Mouse (Mus musculus): ENCODE data around the gene Cfap65. TPM values are rescaled to one million over a fixed set of nuclear protein-coding genes. Genes with fewer than 3 reads are reported as not detected.
A peak's percentile ranks its signal among the peaks of the same experiment; 100 is the strongest.

Gene Cfap65
- polyA plus RNA-seq, 1 experiment from 2014 or later, result not detected

GRCm38 (mm10) chr1:74880785-74881360, 54.5 kb downstream of the Cfap65 start:
- no peak overlapping the region for H3K4me3 ChIP-seq
- peak overlapping the region; percentile 27; the same call in 1 of the 2 replicates for H3K4me2 ChIP-seq
- 6% methylated on average over 18 of the region's 18 CpGs for WGBS
- no peaks in the 10 kb centered on the region for H3K36me3 ChIP-seq
- no peaks in the 10 kb centered on the region for H3K9me3 ChIP-seq (replicated peaks)
- no peak for ATAC-seq (ENCODE audit: insufficient number of reproducible peaks, low FRiP score)
- H3K27me3 ChIP-seq (replicated peaks), result peaks cover 89% of the 10 kb centered on the region
- H3K4me1 ChIP-seq (replicated peaks), result peaks cover 33% of the 10 kb centered on the region
- no peak overlapping the region for H3K27ac ChIP-seq (ENCODE audit: poor library complexity, severe bottlenecking)
- H3K9ac ChIP-seq, result no peak overlapping the region

DNA sequence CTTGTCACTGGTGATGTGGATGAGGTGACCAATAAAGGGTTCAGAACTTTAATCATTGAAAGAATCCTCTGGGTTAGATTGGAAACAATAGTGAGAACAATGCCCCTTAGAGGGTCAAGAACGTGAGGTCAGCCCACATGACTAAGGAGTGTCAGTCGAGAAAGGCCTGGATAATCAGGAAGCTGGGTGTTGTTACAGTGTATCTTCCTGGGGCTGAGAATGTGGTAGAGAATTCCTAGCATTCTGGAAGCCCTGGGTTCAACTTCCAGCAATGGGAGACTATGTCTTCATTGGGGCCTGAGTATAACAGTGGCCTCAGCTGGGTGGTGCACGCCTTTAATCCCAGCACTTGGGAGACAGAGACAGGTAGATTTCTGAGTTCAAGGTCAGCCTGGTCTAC, 58.2 kb downstream of the Cfap65 start:
- ATAC-seq (ENCODE audit: insufficient number of reproducible peaks, low FRiP score), result no peak
- Histone ChIP-seq H3K4me1 (replicated peaks) (peaks cover 8% of the 10 kb centered on the region), H3K4me3 (no peak overlapping the region), H3K36me3 (no peaks in the 10 kb centered on the region), H3K27ac (ENCODE audit: poor library complexity, severe bottlenecking) (no peak overlapping the region), H3K27me3 (replicated peaks) (peaks cover 70% of the 10 kb centered on the region), H3K4me2 (no peak overlapping the region), H3K9ac (no peak overlapping the region), H3K9me3 (replicated peaks) (no peaks in the 10 kb centered on the region)
- WGBS, result 34% methylated on average over 3 of the region's 3 CpGs

DNA sequence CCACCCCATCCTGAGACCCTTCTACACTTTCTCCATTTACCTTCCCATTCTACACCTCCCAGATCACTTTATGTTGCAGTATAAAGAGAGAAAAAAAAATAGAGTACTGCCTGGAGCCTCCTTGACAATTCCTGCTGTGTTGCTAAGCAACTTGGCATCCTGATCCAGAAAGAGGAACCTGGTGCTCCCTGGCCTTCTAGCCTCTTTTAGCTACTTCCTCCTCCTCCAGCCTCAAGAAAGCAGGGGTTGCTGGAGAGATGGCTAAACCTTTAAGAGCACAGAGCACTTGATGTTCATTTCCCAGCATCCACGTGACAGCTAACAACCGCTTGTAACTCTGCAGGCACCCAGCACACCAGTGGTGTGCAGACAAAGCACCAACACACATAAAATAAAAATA, 63.2 kb downstream of the Cfap65 start:
- ATAC-seq (ENCODE audit: insufficient number of reproducible peaks, low FRiP score), result no peak
- no peak overlapping the region for H3K27ac ChIP-seq (ENCODE audit: poor library complexity, severe bottlenecking)
- no peak overlapping the region for H3K4me3 ChIP-seq
- H3K4me1 ChIP-seq (replicated peaks), result no peaks in the 10 kb centered on the region
- 60% methylated on average over 2 of the region's 2 CpGs for WGBS
- H3K9ac ChIP-seq, result no peak overlapping the region
- H3K9me3 ChIP-seq (replicated peaks), result no peaks in the 10 kb centered on the region
- H3K36me3 ChIP-seq, result no peaks in the 10 kb centered on the region
- H3K4me2 ChIP-seq, result no peak overlapping the region
- H3K27me3 ChIP-seq (replicated peaks), result peaks cover 63% of the 10 kb centered on the region

- Histone ChIP-seq H3K9me3 (replicated peaks) (no peaks in the 10 kb centered on the region), H3K36me3 (no peaks in the 10 kb centered on the region), H3K4me3 (no peak overlapping the region), H3K27me3 (replicated peaks) (peaks cover 49% of the 10 kb centered on the region), H3K9ac (no peak overlapping the region), H3K27ac (ENCODE audit: poor library complexity, severe bottlenecking) (no peak overlapping the region), H3K4me1 (replicated peaks) (peaks cover 10% of the 10 kb centered on the region), H3K4me2 (no peak overlapping the region)
- no peak for ATAC-seq (ENCODE audit: insufficient number of reproducible peaks, low FRiP score)
Observed at GRCm38 (mm10) chr1:74861783-74862182, 73.6 kb downstream of the Cfap65 start.

- no peak for ATAC-seq (ENCODE audit: insufficient number of reproducible peaks, low FRiP score)
- no peaks in the 10 kb centered on the region for H3K9me3 ChIP-seq (replicated peaks)
- peaks cover 28% of the 10 kb centered on the region for H3K4me1 ChIP-seq (replicated peaks)
- H3K4me3 ChIP-seq, result no peak overlapping the region
- no peak overlapping the region for H3K4me2 ChIP-seq
- 37% methylated on average over 6 of the region's 6 CpGs for WGBS
- H3K36me3 ChIP-seq, result no peaks in the 10 kb centered on the region
- H3K27ac ChIP-seq (ENCODE audit: poor library complexity, severe bottlenecking), result no peak overlapping the region
- H3K9ac ChIP-seq, result no peak overlapping the region
- peaks cover 66% of the 10 kb centered on the region for H3K27me3 ChIP-seq (replicated peaks)
Observed at GRCm38 (mm10) chr1:74859223-74859984, 76.0 kb downstream of the Cfap65 start.

- H3K9me3 ChIP-seq (replicated peaks), result no peaks in the 10 kb centered on the region
- H3K27me3 ChIP-seq (replicated peaks), result peaks cover 72% of the 10 kb centered on the region
- peak overlapping the region; percentile 35; the same call in 1 of the 2 replicates for H3K4me3 ChIP-seq
- H3K36me3 ChIP-seq, result no peaks in the 10 kb centered on the region
- peaks cover 28% of the 10 kb centered on the region for H3K4me1 ChIP-seq (replicated peaks)
- WGBS, result 10% methylated on average over 16 of the region's 16 CpGs
- H3K27ac ChIP-seq (ENCODE audit: poor library complexity, severe bottlenecking), result no peak overlapping the region
- H3K9ac ChIP-seq, result no peak overlapping the region
- ATAC-seq (ENCODE audit: insufficient number of reproducible peaks, low FRiP score), result no peak
- H3K4me2 ChIP-seq, result peak overlapping the region; percentile 61
Observed at GRCm38 (mm10) chr1:74858805-74859204, 76.6 kb downstream of the Cfap65 start.

DNA sequence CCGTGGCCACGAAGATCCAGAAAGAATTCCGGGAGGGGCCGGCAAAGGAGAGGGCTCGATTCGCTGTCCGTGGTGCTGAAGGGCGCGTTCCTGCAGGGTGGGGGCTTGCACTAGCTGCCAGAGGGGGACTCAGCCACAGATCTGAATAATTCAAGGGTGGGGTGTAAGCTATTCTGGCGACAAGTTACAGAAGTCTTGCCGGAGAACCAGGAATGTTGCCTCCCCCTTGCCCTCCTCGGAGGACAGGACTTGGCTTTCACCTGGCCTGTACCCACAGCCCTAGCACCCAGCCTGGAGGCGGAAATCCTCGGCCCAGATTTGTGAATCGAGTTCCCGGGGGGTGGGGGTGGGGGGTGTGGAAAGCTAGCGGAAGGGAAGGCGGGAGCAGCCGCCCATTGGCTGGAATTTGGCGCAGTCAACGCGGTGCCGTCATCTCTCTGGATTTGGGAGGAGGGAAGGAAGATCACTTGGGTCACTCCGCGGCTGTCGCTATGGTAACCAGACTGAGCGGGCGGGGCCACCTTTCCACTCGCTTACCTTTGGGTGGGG, 77.2 kb downstream of the Cfap65 start:
- H3K9ac ChIP-seq, result no peak overlapping the region
- H3K27me3 ChIP-seq (replicated peaks), result peaks cover 78% of the 10 kb centered on the region
- H3K4me2 ChIP-seq, result peak overlapping the region; percentile 61
- no peaks in the 10 kb centered on the region for H3K36me3 ChIP-seq
- H3K4me3 ChIP-seq, result peak overlapping the region; percentile 35
- ATAC-seq (ENCODE audit: insufficient number of reproducible peaks, low FRiP score), result peak; percentile 41
- peaks cover 28% of the 10 kb centered on the region for H3K4me1 ChIP-seq (replicated peaks)
- WGBS, result under 1% methylated on average over 29 of the region's 29 CpGs
- no peak overlapping the region for H3K27ac ChIP-seq (ENCODE audit: poor library complexity, severe bottlenecking)
- H3K9me3 ChIP-seq (replicated peaks), result no peaks in the 10 kb centered on the region

- Histone ChIP-seq H3K9ac (no peak overlapping the region), H3K27ac (ENCODE audit: poor library complexity, severe bottlenecking) (no peak overlapping the region), H3K27me3 (replicated peaks) (peaks cover 83% of the 10 kb centered on the region), H3K4me2 (peak overlapping the region; percentile 61), H3K36me3 (no peaks in the 10 kb centered on the region), H3K4me3 (peak overlapping the region; percentile 35), H3K4me1 (replicated peaks) (peaks cover 28% of the 10 kb centered on the region), H3K9me3 (replicated peaks) (no peaks in the 10 kb centered on the region)
- ATAC-seq (ENCODE audit: insufficient number of reproducible peaks, low FRiP score), result no peak
- 14% methylated on average over 4 of the region's 4 CpGs for WGBS
Observed at GRCm38 (mm10) chr1:74857677-74858076, 77.7 kb downstream of the Cfap65 start.

GRCm38 (mm10) chr1:74857201-74857600, 78.2 kb downstream of the Cfap65 start:
- H3K36me3 ChIP-seq, result no peaks in the 10 kb centered on the region
- H3K4me2 ChIP-seq, result no peak overlapping the region
- no peak overlapping the region for H3K4me3 ChIP-seq
- H3K27ac ChIP-seq (ENCODE audit: poor library complexity, severe bottlenecking), result no peak overlapping the region
- H3K9ac ChIP-seq, result no peak overlapping the region
- peaks cover 28% of the 10 kb centered on the region for H3K4me1 ChIP-seq (replicated peaks)
- ATAC-seq (ENCODE audit: insufficient number of reproducible peaks, low FRiP score), result no peak
- H3K27me3 ChIP-seq (replicated peaks), result peaks cover 88% of the 10 kb centered on the region
- 3% methylated on average over 20 of the region's 20 CpGs for WGBS
- H3K9me3 ChIP-seq (replicated peaks), result no peaks in the 10 kb centered on the region

- ATAC-seq (ENCODE audit: insufficient number of reproducible peaks, low FRiP score), result no peak
- H3K27me3 ChIP-seq (replicated peaks), result peaks cover 92% of the 10 kb centered on the region
- H3K4me3 ChIP-seq, result no peak overlapping the region
- no peak overlapping the region for H3K4me2 ChIP-seq
- 2% methylated on average over 7 of the region's 7 CpGs for WGBS
- no peak overlapping the region for H3K27ac ChIP-seq (ENCODE audit: poor library complexity, severe bottlenecking)
- peaks cover 28% of the 10 kb centered on the region for H3K4me1 ChIP-seq (replicated peaks)
- H3K9ac ChIP-seq, result no peak overlapping the region
- no peaks in the 10 kb centered on the region for H3K9me3 ChIP-seq (replicated peaks)
- H3K36me3 ChIP-seq, result no peaks in the 10 kb centered on the region
Observed at GRCm38 (mm10) chr1:74856791-74857190, 78.6 kb downstream of the Cfap65 start.

- Histone ChIP-seq H3K27ac (ENCODE audit: poor library complexity, severe bottlenecking) (no peak overlapping the region), H3K4me2 (peak overlapping the region; percentile 98), H3K36me3 (no peaks in the 10 kb centered on the region), H3K9ac (no peak overlapping the region), H3K4me1 (replicated peaks) (peaks cover 28% of the 10 kb centered on the region), H3K27me3 (replicated peaks) (peaks cover 96% of the 10 kb centered on the region), H3K9me3 (replicated peaks) (no peaks in the 10 kb centered on the region), H3K4me3 (peak overlapping the region; percentile 68)
- WGBS, result 4% methylated on average over 11 of the region's 11 CpGs
- no peak for ATAC-seq (ENCODE audit: insufficient number of reproducible peaks, low FRiP score)
Observed at GRCm38 (mm10) chr1:74856439-74856720, 79.0 kb downstream of the Cfap65 start.

All from heart, embryonic 12.5 days (tissue).